Mouse (Mus musculus): ENCODE measurements around the gene Aqp1. TPM values are rescaled to one million over a fixed set of nuclear protein-coding genes. Genes with fewer than 3 reads are reported as not detected.

Aqp1 gene
- polyA plus RNA-seq, 1 experiment from 2014 or later, result 1.8 TPM

GRCm38 (mm10) chr6:55376076-55376475, 39.8 kb downstream of the Aqp1 start, which contains the start of gene Ghrhr:
TSS of gene Ghrhr (plus strand) at chr6:55376295.
- no peak within 1 kb of the TSS for H3K4me3 ChIP-seq (replicated peaks)
- H3K36me3 ChIP-seq, result no peaks in the 10 kb centered on the region
- no peaks in the 10 kb centered on the region for H3K4me1 ChIP-seq (replicated peaks)
- H3K27me3 ChIP-seq, result no peaks in the 10 kb centered on the region
- no peak within 1 kb of the TSS for H3K27ac ChIP-seq
- no peaks in the 10 kb centered on the region for H3K9me3 ChIP-seq
- WGBS, result 75% methylated on average over 6 of the region's 6 CpGs
- H3K9ac ChIP-seq (replicated peaks), result no peak within 1 kb of the TSS
- H3K4me2 ChIP-seq (replicated peaks), result no peak within 1 kb of the TSS
- ATAC-seq, result no peak

- H3K27me3 ChIP-seq, result no peaks in the 10 kb centered on the region
- no peak for ATAC-seq
- no peak overlapping the region for H3K27ac ChIP-seq
- H3K9ac ChIP-seq (replicated peaks), result no peak overlapping the region
- H3K4me2 ChIP-seq (replicated peaks), result no peak overlapping the region
- H3K4me3 ChIP-seq (replicated peaks), result no peak overlapping the region
- no peaks in the 10 kb centered on the region for H3K4me1 ChIP-seq (replicated peaks)
- H3K9me3 ChIP-seq, result no peaks in the 10 kb centered on the region
- H3K36me3 ChIP-seq, result no peaks in the 10 kb centered on the region
- WGBS, result 82% methylated on average over 5 of the region's 5 CpGs
These were observed 40.3 kb downstream of the Aqp1 start for GRCm38 (mm10) chr6:55376511-55376910.

GRCm38 (mm10) chr6:55377461-55377860, 41.2 kb downstream of the Aqp1 start:
- no peaks in the 10 kb centered on the region for H3K27me3 ChIP-seq
- H3K4me2 ChIP-seq (replicated peaks), result no peak overlapping the region
- H3K4me1 ChIP-seq (replicated peaks), result no peaks in the 10 kb centered on the region
- H3K27ac ChIP-seq, result no peak overlapping the region
- no peak overlapping the region for H3K9ac ChIP-seq (replicated peaks)
- H3K36me3 ChIP-seq, result no peaks in the 10 kb centered on the region
- no peaks in the 10 kb centered on the region for H3K9me3 ChIP-seq
- WGBS, result 89% methylated on average over 4 of the region's 4 CpGs
- no peak overlapping the region for H3K4me3 ChIP-seq (replicated peaks)
- ATAC-seq, result no peak

GRCm38 (mm10) chr6:55379641-55380335, 43.6 kb downstream of the Aqp1 start:
- Histone ChIP-seq H3K9ac (replicated peaks) (no peak overlapping the region), H3K9me3 (no peaks in the 10 kb centered on the region), H3K27me3 (no peaks in the 10 kb centered on the region), H3K4me1 (replicated peaks) (no peaks in the 10 kb centered on the region), H3K36me3 (no peaks in the 10 kb centered on the region), H3K4me3 (replicated peaks) (no peak overlapping the region), H3K4me2 (replicated peaks) (no peak overlapping the region), H3K27ac (no peak overlapping the region)
- 32% methylated on average over 3 of the region's 3 CpGs for WGBS
- peak; percentile 76 for ATAC-seq

- Histone ChIP-seq H3K27ac (no peak overlapping the region), H3K9ac (replicated peaks) (no peak overlapping the region), H3K9me3 (no peaks in the 10 kb centered on the region), H3K36me3 (no peaks in the 10 kb centered on the region), H3K4me1 (replicated peaks) (no peaks in the 10 kb centered on the region), H3K4me3 (replicated peaks) (no peak overlapping the region), H3K27me3 (no peaks in the 10 kb centered on the region), H3K4me2 (replicated peaks) (no peak overlapping the region)
- no peak for ATAC-seq
- WGBS, result 85% methylated on average over 4 of the region's 4 CpGs
These were observed 45.7 kb downstream of the Aqp1 start for GRCm38 (mm10) chr6:55381966-55382365.

GRCm38 (mm10) chr6:55383897-55384296, 47.7 kb downstream of the Aqp1 start:
- Histone ChIP-seq H3K4me1 (replicated peaks) (peaks cover 12% of the 10 kb centered on the region), H3K36me3 (no peaks in the 10 kb centered on the region), H3K27ac (no peak overlapping the region), H3K9me3 (no peaks in the 10 kb centered on the region), H3K4me2 (replicated peaks) (no peak overlapping the region), H3K4me3 (replicated peaks) (no peak overlapping the region), H3K27me3 (no peaks in the 10 kb centered on the region), H3K9ac (replicated peaks) (no peak overlapping the region)
- no peak for ATAC-seq
- WGBS, result 31% methylated on average over 1 of the region's 1 CpGs

- no peak for ATAC-seq
These were observed 48.2 kb downstream of the Aqp1 start for GRCm38 (mm10) chr6:55384356-55384951.

GRCm38 (mm10) chr6:55388546-55389169, 52.4 kb downstream of the Aqp1 start:
- ATAC-seq, result peak; percentile 29
- no peaks in the 10 kb centered on the region for H3K36me3 ChIP-seq
- peak overlapping the region; percentile 48 for H3K27ac ChIP-seq
- WGBS, result 28% methylated on average over 12 of the region's 12 CpGs
- peaks cover 28% of the 10 kb centered on the region for H3K4me1 ChIP-seq (replicated peaks)
- H3K9me3 ChIP-seq, result no peaks in the 10 kb centered on the region
- H3K9ac ChIP-seq (replicated peaks), result no peak overlapping the region
- no peak overlapping the region for H3K4me2 ChIP-seq (replicated peaks)
- no peaks in the 10 kb centered on the region for H3K27me3 ChIP-seq
- H3K4me3 ChIP-seq (replicated peaks), result no peak overlapping the region

More at GRCm38 (mm10) chr6:55384356-55384951, 48.2 kb downstream of the Aqp1 start:
- Histone ChIP-seq H3K4me2 (replicated peaks) (no peak overlapping the region), H3K9me3 (no peaks in the 10 kb centered on the region), H3K9ac (replicated peaks) (no peak overlapping the region), H3K27me3 (no peaks in the 10 kb centered on the region), H3K4me3 (replicated peaks) (no peak overlapping the region), H3K27ac (no peak overlapping the region), H3K4me1 (replicated peaks) (peaks cover 13% of the 10 kb centered on the region), H3K36me3 (no peaks in the 10 kb centered on the region)
- 77% methylated on average over 5 of the region's 5 CpGs for WGBS

GRCm38 (mm10) chr6:55389321-55389720, 53.1 kb downstream of the Aqp1 start:
- ATAC-seq, result no peak
- no peaks in the 10 kb centered on the region for H3K9me3 ChIP-seq
- H3K27me3 ChIP-seq, result no peaks in the 10 kb centered on the region
- H3K27ac ChIP-seq, result no peak overlapping the region
- H3K4me3 ChIP-seq (replicated peaks), result no peak overlapping the region
- H3K36me3 ChIP-seq, result no peaks in the 10 kb centered on the region
- no peak overlapping the region for H3K9ac ChIP-seq (replicated peaks)
- H3K4me1 ChIP-seq (replicated peaks), result peaks cover 28% of the 10 kb centered on the region
- H3K4me2 ChIP-seq (replicated peaks), result no peak overlapping the region
- 68% methylated on average over 5 of the region's 5 CpGs for WGBS

- no peaks in the 10 kb centered on the region for H3K9me3 ChIP-seq
- no peaks in the 10 kb centered on the region for H3K27me3 ChIP-seq
- peaks cover 37% of the 10 kb centered on the region for H3K4me1 ChIP-seq (replicated peaks)
- 43% methylated on average over 4 of the region's 4 CpGs for WGBS
- no peaks in the 10 kb centered on the region for H3K36me3 ChIP-seq
- no peak for ATAC-seq
- H3K9ac ChIP-seq (replicated peaks), result no peak overlapping the region
- H3K4me2 ChIP-seq (replicated peaks), result no peak overlapping the region
- H3K27ac ChIP-seq, result no peak overlapping the region
- no peak overlapping the region for H3K4me3 ChIP-seq (replicated peaks)
These were observed 55.6 kb downstream of the Aqp1 start for GRCm38 (mm10) chr6:55391814-55392213.

GRCm38 (mm10) chr6:55392453-55392852, 56.2 kb downstream of the Aqp1 start:
- Histone ChIP-seq H3K9me3 (no peaks in the 10 kb centered on the region), H3K4me1 (replicated peaks) (peaks cover 41% of the 10 kb centered on the region), H3K36me3 (no peaks in the 10 kb centered on the region), H3K9ac (replicated peaks) (no peak overlapping the region), H3K27me3 (no peaks in the 10 kb centered on the region), H3K27ac (no peak overlapping the region), H3K4me2 (replicated peaks) (no peak overlapping the region), H3K4me3 (replicated peaks) (no peak overlapping the region)
- ATAC-seq, result peak; percentile 31
- WGBS, result 15% methylated on average over 4 of the region's 4 CpGs

GRCm38 (mm10) chr6:55394854-55395253, 58.6 kb downstream of the Aqp1 start:
- no peak overlapping the region for H3K9ac ChIP-seq (replicated peaks)
- peaks cover 40% of the 10 kb centered on the region for H3K4me1 ChIP-seq (replicated peaks)

More at GRCm38 (mm10) chr6:55394854-55395253, 58.6 kb downstream of the Aqp1 start:
- ATAC-seq, result no peak
- Histone ChIP-seq H3K27ac (no peak overlapping the region), H3K4me3 (replicated peaks) (no peak overlapping the region), H3K9me3 (no peaks in the 10 kb centered on the region), H3K27me3 (no peaks in the 10 kb centered on the region), H3K4me2 (replicated peaks) (no peak overlapping the region), H3K36me3 (no peaks in the 10 kb centered on the region)
- WGBS, result 55% methylated on average over 10 of the region's 10 CpGs
